Mouse (Mus musculus) ovary, postnatal 10 days (tissue): ENCODE measurements around the gene Troap.

ENCODE experiments used
- DNase-seq: peaks from one replicate; pipeline ENCODE4 v3.0.0; 2022; ENCODE audit warnings: low spot score

Troap gene

GRCm38 (mm10) chr15:99114312-99115064, 40.1 kb downstream of the Troap start:
- DNase-seq: no peak

GRCm38 (mm10) chr15:99115065-99115423, 40.7 kb downstream of the Troap start:
- DNase-seq: no peak

GRCm38 (mm10) chr15:99116539-99116938, 42.2 kb downstream of the Troap start:
- DNase-seq: no peak

- no peak for DNase-seq
Observed at GRCm38 (mm10) chr15:99120814-99121213, 46.4 kb downstream of the Troap start.

- no peak for DNase-seq
Observed at GRCm38 (mm10) chr15:99122642-99123041, 48.3 kb downstream of the Troap start.

GRCm38 (mm10) chr15:99125711-99126080, 51.3 kb downstream of the Troap start, which contains the start of gene Spats2:
Spats2 (plus strand) TSS chr15:99125916.
- no peak for DNase-seq

- peak; percentile 90 for DNase-seq
Observed at GRCm38 (mm10) chr15:99126081-99126815, 51.9 kb downstream of the Troap start.

- DNase-seq: no peak
Observed at GRCm38 (mm10) chr15:99126816-99127365, 52.5 kb downstream of the Troap start.

- no peak for DNase-seq
Observed at GRCm38 (mm10) chr15:99127851-99128522, 53.6 kb downstream of the Troap start.

- no peak for DNase-seq
Observed at GRCm38 (mm10) chr15:99129441-99129840, 55.1 kb downstream of the Troap start.

GRCm38 (mm10) chr15:99129956-99130910, 55.9 kb downstream of the Troap start:
- DNase-seq: no peak
